Mouse (Mus musculus) spleen, adult 2 months (tissue): ENCODE measurements around the gene Rcn3.

Experiments used
- CTCF ChIP-seq: fragments of 200-500 bp; IDR thresholded peaks from 2 replicates; pipeline ENCODE4 v1.5.1; 2011; ENCODE audit warnings: mild to moderate bottlenecking, inconsistent platforms; ENCODE audit not compliant: insufficient read depth, insufficient read length, insufficient replicate concordance; ENCODE audit errors: extremely low read depth
- POLR2A ChIP-seq: fragments of 200-500 bp; IDR thresholded peaks from 2 replicates; pipeline ENCODE4 v1.6.1; 2011; ENCODE audit warnings: low read depth, low read length, inconsistent platforms

GRCm38 (mm10) chr7:45129318-45129717 is 37.3 kb upstream of the Rcn3 start:
- TF ChIP-seq POLR2A: no peak; the same call in 1 of the 2 replicates
- no peak for TF ChIP-seq CTCF
